Mouse (Mus musculus) embryo, embryonic 11 days (tissue): ENCODE measurements around the gene Zmiz1.

Experiments
- DNase-seq: peaks from one replicate; pipeline ENCODE4 v3.0.0-alpha.2; 2015

Zmiz1 gene

GRCm38 (mm10) chr14:25599934-25600333 is 140.9 kb downstream of the Zmiz1 start:
- DNase-seq: no peak

GRCm38 (mm10) chr14:25600358-25600757 is 141.4 kb downstream of the Zmiz1 start:
- no peak for DNase-seq

- DNase-seq: no peak
These were observed 142.0 kb downstream of the Zmiz1 start for GRCm38 (mm10) chr14:25600951-25601350.

GRCm38 (mm10) chr14:25602018-25602417 is 143.0 kb downstream of the Zmiz1 start:
- DNase-seq: no peak

GRCm38 (mm10) chr14:25604395-25605142 is 145.6 kb downstream of the Zmiz1 start:
- DNase-seq: peak; percentile 49

- peak; percentile 86 for DNase-seq
These were observed 147.6 kb downstream of the Zmiz1 start for GRCm38 (mm10) chr14:25606372-25607140.

GRCm38 (mm10) chr14:25607141-25607967 is 148.4 kb downstream of the Zmiz1 start:
- DNase-seq: peak; percentile 91

GRCm38 (mm10) chr14:25607968-25608491 is 149.0 kb downstream of the Zmiz1 start:
- peak; percentile 77 for DNase-seq

GRCm38 (mm10) chr14:25608618-25609017 is 149.6 kb downstream of the Zmiz1 start:
- no peak for DNase-seq

GRCm38 (mm10) chr14:25609355-25609754 is 150.4 kb downstream of the Zmiz1 start:
- DNase-seq: no peak

GRCm38 (mm10) chr14:25610396-25611158 is 151.6 kb downstream of the Zmiz1 start:
- DNase-seq: no peak

- DNase-seq: no peak
These were observed 152.2 kb downstream of the Zmiz1 start for GRCm38 (mm10) chr14:25611159-25611697.

GRCm38 (mm10) chr14:25611815-25612698 is 153.1 kb downstream of the Zmiz1 start:
- DNase-seq: no peak

GRCm38 (mm10) chr14:25613942-25614575 is 155.1 kb downstream of the Zmiz1 start:
- DNase-seq: no peak

GRCm38 (mm10) chr14:25614684-25615083 is 155.7 kb downstream of the Zmiz1 start:
- DNase-seq: no peak

GRCm38 (mm10) chr14:25615602-25616001 is 156.6 kb downstream of the Zmiz1 start:
- no peak for DNase-seq

- DNase-seq: no peak
These were observed 157.2 kb downstream of the Zmiz1 start for GRCm38 (mm10) chr14:25616009-25616723.

GRCm38 (mm10) chr14:25617264-25617663 is 158.3 kb downstream of the Zmiz1 start:
- DNase-seq: no peak

- DNase-seq: no peak
These were observed 160.2 kb downstream of the Zmiz1 start for GRCm38 (mm10) chr14:25619066-25619762.
